Mouse (Mus musculus): ENCODE data around the gene Tmub2.

GRCm38 (mm10) chr11:102267480-102267879 is 17.3 kb upstream of the Tmub2 start:
- TF ChIP-seq PAX5 (IDR thresholded peaks at IDR 0.05; ENCODE audit: low read length) (no peak), CTCF (conservative IDR thresholded peaks at IDR 0.05 in 1 of 2, IDR thresholded peaks at IDR 0.05 in 1 of 2; ENCODE audit: low read depth in 2 of 2, low read length in 2 of 2) (peak; percentile 29 to 85), USF1 (IDR thresholded peaks at IDR 0.05; ENCODE audit: low read depth, low read length) (no peak), KAT2A (IDR thresholded peaks at IDR 0.05; ENCODE audit: insufficient replicate concordance, low read length) (no peak), POLR2A (IDR thresholded peaks at IDR 0.05; ENCODE audit: low read depth, low read length) (no peak), TBP (conservative IDR thresholded peaks at IDR 0.05; ENCODE audit: low read depth, low read length) (no peak), NRF1 (IDR thresholded peaks at IDR 0.05; ENCODE audit: low read depth, low read length) (no peak), BHLHE40 (IDR thresholded peaks at IDR 0.05; ENCODE audit: low read depth, low read length) (peak; percentile 36), SMC3 (IDR thresholded peaks at IDR 0.05; ENCODE audit: low read depth, low read length) (peak; percentile 64), ZNF384 (IDR thresholded peaks at IDR 0.05; ENCODE audit: low read depth, low read length) (no peak), MAX (IDR thresholded peaks at IDR 0.05; ENCODE audit: low read length) (no peak; the same call in 1 of the 2 replicates), HCFC1 (IDR thresholded peaks at IDR 0.05; ENCODE audit: low read depth, low read length) (no peak)

Data from CH12.LX (cell line).